Mouse (Mus musculus): Measurements from ENCODE around the gene Retnlb.
"Not testable (repeated sequence)": the region's sequence is repeated elsewhere in the genome, so short reads cannot be mapped to it uniquely, and the experiment has no call there.

The Retnlb gene

GRCm38 (mm10) chr16:48816695-48817094 is at the start of gene Retnlb:
Gene Retnlb (plus strand): TSS chr16:48816856.
- in situ Hi-C loops (cut with MboI; ENCODE audit: low sequenced_read_pairs): no loop called here

- in situ Hi-C loops (cut with MboI; ENCODE audit: low sequenced_read_pairs): no loop called here
These were observed 47.5 kb upstream of the Retnlb start for GRCm38 (mm10) chr16:48769183-48769582.

GRCm38 (mm10) chr16:48771971-48772445 is 44.6 kb upstream of the Retnlb start, which contains the start of gene Trat1:
Gene Trat1 (minus strand): TSS chr16:48772021.
- in situ Hi-C loops (cut with MboI; ENCODE audit: low sequenced_read_pairs): no loop called here

GRCm38 (mm10) chr16:48777254-48777653 is 39.4 kb upstream of the Retnlb start:
- in situ Hi-C loops (cut with MboI; ENCODE audit: low sequenced_read_pairs): no loop called here

GRCm38 (mm10) chr16:48786258-48786657 is 30.4 kb upstream of the Retnlb start:
- in situ Hi-C loops (cut with MboI; ENCODE audit: low sequenced_read_pairs): no loop called here

- in situ Hi-C loops (cut with MboI; ENCODE audit: low sequenced_read_pairs): no loop called here
These were observed 27.9 kb upstream of the Retnlb start for GRCm38 (mm10) chr16:48788704-48789185.

- in situ Hi-C loops (cut with MboI; ENCODE audit: low sequenced_read_pairs): no loop called here
These were observed 18.4 kb upstream of the Retnlb start for GRCm38 (mm10) chr16:48798285-48798684.

GRCm38 (mm10) chr16:48799470-48799869 is 17.2 kb upstream of the Retnlb start:
- in situ Hi-C loops (cut with MboI; ENCODE audit: low sequenced_read_pairs): no loop called here

GRCm38 (mm10) chr16:48800906-48801305 is 15.8 kb upstream of the Retnlb start:
- in situ Hi-C loops (cut with MboI; ENCODE audit: low sequenced_read_pairs): no loop called here

- in situ Hi-C loops (cut with MboI; ENCODE audit: low sequenced_read_pairs): no loop called here
These were observed 11.2 kb upstream of the Retnlb start for GRCm38 (mm10) chr16:48805412-48805811.

GRCm38 (mm10) chr16:48806521-48806920 is 10.1 kb upstream of the Retnlb start:
- in situ Hi-C loops (cut with MboI; ENCODE audit: low sequenced_read_pairs): no loop called here

- in situ Hi-C loops (cut with MboI; ENCODE audit: low sequenced_read_pairs): no loop called here
These were observed 7.3 kb upstream of the Retnlb start for GRCm38 (mm10) chr16:48809374-48809773.

- in situ Hi-C loops (cut with MboI; ENCODE audit: low sequenced_read_pairs): no loop called here
These were observed 4.7 kb upstream of the Retnlb start for GRCm38 (mm10) chr16:48811881-48812436.

- in situ Hi-C loops (cut with MboI; ENCODE audit: low sequenced_read_pairs): no loop called here
These were observed 1.9 kb downstream of the Retnlb start for GRCm38 (mm10) chr16:48818524-48818923.

- in situ Hi-C loops (cut with MboI; ENCODE audit: low sequenced_read_pairs): no loop called here
These were observed 9.8 kb downstream of the Retnlb start for GRCm38 (mm10) chr16:48826474-48826873.

- in situ Hi-C loops (cut with MboI; ENCODE audit: low sequenced_read_pairs): no loop called here
These were observed 11.0 kb downstream of the Retnlb start for GRCm38 (mm10) chr16:48827625-48828024.

- in situ Hi-C loops (cut with MboI; ENCODE audit: low sequenced_read_pairs): no loop called here
These were observed 12.4 kb downstream of the Retnlb start for GRCm38 (mm10) chr16:48829060-48829459.

- in situ Hi-C loops (cut with MboI; ENCODE audit: low sequenced_read_pairs): no loop called here
These were observed 15.4 kb downstream of the Retnlb start for GRCm38 (mm10) chr16:48832055-48832454.

- in situ Hi-C loops (cut with MboI; ENCODE audit: low sequenced_read_pairs): not testable (repeated sequence)
These were observed 17.0 kb downstream of the Retnlb start for GRCm38 (mm10) chr16:48833626-48834025.

GRCm38 (mm10) chr16:48842266-48842665 is 25.6 kb downstream of the Retnlb start, which contains the start of gene Retnla:
Gene Retnla (plus strand): TSS chr16:48842551.
- in situ Hi-C loops (cut with MboI; ENCODE audit: low sequenced_read_pairs): no loop called here

GRCm38 (mm10) chr16:48843671-48844386 is 27.2 kb downstream of the Retnlb start:
- in situ Hi-C loops (cut with MboI; ENCODE audit: low sequenced_read_pairs): no loop called here

- in situ Hi-C loops (cut with MboI; ENCODE audit: low sequenced_read_pairs): not testable (repeated sequence)
These were observed 48.3 kb downstream of the Retnlb start for GRCm38 (mm10) chr16:48865004-48865403.

All from CH12F3 (cell line).